Mouse (Mus musculus) lung, adult 2 months (tissue): ENCODE data around the gene Eps15.
"Not testable (repeated sequence)": the region's sequence is repeated elsewhere in the genome, so short reads cannot be mapped to it uniquely, and the experiment has no call there.

ENCODE experiments used
- CTCF ChIP-seq: fragments of 200-500 bp; IDR thresholded peaks from 2 replicates; pipeline ENCODE4 v1.5.1; 2011; ENCODE audit warnings: mild to moderate bottlenecking, low read length, control low read depth; ENCODE audit not compliant: insufficient read depth
- POLR2A ChIP-seq: fragments of 200-500 bp; IDR thresholded peaks from 2 replicates; pipeline ENCODE4 v1.6.1; 2011; ENCODE audit warnings: low read depth, mild to moderate bottlenecking, control low read depth, low read length, borderline replicate concordance; ENCODE audit errors: extremely low read depth

DNA sequence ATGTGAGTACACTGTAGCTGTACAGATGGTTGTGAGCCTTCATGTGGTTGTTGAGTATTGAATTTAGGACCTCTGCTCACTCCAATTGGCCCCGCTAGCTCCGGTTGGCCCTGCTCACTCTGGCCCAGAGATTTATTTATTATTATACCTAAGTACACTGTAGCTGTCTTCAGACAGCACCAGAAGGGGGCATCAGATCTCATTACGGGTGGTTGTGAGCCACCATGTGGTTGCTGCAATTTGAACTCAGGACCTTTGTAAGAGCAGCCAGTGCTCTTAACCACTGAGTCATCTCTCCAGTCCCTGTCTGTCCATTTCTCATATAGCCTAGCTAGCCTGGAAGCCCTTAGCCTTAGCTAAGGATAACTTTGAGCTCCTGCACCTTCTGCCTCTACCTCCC is 124.8 kb downstream of the Eps15 start:
- not testable (repeated sequence) for TF ChIP-seq CTCF, POLR2A
